Mouse (Mus musculus) layer of hippocampus, postnatal 14 days (tissue): ENCODE measurements around the gene Xylt2. TPM values are rescaled to one million over a fixed set of nuclear protein-coding genes. Genes with fewer than 3 reads are reported as not detected.
A peak's percentile ranks its signal among the peaks of the same experiment; 100 is the strongest.
"Not testable (repeated sequence)": the region's sequence is repeated elsewhere in the genome, so short reads cannot be mapped to it uniquely, and the experiment has no call there.

ENCODE experiments used
- DNase-seq, 2 experiments: peaks; one replicate each; pipeline ENCODE4 v3.0.0; 2021 to 2022; ENCODE audit warnings: low spot score in 2 of 2, mixed read lengths in 1 of 2
- total RNA-seq, 2 experiments: library from RNA; stranded (reverse); gene quantifications; 2 replicates each; pipeline ENCODE4 v1.2.3; 2021

Xylt2 gene
- total RNA-seq, 2 experiments from 2014 or later = 27.3 to 36.0 TPM

DNA sequence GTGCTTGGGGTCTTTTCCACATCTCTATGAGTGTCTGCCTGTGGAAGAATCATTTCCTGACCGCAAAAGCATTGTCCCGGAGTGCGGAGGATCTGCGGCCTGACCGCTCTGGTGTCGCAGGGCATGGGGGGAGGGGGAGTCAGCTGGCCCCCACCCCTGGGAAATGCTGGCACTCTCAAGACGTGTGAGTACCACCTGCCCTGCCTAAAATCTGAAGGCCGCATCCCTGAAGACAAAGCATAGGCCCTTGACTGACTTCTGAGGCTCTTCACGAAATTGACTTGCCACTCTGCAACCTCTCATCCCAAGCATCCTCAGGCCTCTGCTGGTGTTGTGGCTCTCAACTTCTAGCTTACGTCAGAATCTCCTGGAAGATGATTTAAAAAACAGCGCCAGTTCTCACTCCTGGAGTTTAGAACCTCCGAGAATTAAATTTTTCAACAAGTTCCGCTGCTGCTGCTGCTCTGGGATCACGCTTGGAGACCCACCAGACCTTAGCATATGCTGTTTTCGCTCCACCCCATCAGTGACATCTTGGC lies 361 bp upstream of the Xylt2 start:
- no peak for DNase-seq

DNA sequence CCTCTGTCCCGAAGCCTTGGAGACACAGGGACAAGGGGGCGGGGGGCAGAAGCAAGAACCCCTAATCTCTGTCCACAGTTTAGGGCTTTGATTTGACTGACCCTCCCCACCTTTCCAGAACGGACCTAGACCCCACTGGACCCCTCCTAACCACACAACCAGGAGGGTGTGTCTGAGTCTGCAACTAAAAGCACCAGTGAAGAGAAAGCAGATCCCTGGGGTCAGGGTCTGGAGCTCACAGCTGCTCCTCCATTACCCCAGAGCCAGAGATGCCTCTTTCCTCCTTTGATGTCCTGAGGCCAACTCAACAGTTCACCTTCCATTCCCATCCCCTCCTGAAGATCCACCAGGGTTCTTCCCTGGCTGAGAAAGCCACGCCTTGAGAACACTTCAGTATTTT lies 1.0 kb downstream of the Xylt2 start:
- DNase-seq = no peak

DNA sequence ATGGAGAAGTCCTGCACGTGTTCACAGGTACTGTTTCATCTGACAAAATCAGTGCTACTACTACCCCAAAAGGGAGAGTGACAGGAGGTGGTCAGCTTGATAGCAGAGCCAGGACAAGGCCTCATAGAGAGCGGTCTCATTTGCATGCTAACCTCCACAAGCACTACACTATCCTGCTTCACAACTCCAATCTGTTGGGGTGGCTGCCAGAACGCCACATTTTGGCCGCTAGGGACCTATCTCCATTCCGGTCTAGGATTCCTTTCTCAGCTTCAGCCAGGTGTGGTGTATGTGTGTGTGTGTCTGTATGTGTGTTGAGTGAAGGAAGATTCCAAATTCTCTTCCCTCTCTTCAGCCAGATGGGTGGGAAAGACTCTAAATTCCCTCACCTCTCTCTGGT lies 1.9 kb downstream of the Xylt2 start:
- DNase-seq = no peak

DNA sequence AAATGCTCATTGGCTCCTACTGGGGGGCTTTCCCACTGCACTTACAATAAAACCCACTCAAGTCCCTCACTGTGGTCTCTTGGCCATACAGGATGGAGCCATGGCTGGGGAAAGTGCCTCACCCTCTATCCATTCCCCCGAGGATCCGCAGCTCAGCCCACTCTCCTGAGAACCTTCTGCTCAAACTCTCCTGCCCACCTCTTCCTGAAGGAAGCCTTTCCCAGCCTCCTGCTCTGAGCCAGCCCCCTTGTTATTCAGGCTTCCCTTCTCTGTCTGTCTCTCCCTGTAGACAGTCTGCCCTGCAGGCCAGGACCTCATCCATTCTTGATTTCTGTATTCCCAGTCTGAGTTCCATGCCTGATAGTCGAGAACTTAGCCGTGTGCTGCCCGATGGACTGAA lies 2.3 kb downstream of the Xylt2 start:
- no peak for DNase-seq

DNA sequence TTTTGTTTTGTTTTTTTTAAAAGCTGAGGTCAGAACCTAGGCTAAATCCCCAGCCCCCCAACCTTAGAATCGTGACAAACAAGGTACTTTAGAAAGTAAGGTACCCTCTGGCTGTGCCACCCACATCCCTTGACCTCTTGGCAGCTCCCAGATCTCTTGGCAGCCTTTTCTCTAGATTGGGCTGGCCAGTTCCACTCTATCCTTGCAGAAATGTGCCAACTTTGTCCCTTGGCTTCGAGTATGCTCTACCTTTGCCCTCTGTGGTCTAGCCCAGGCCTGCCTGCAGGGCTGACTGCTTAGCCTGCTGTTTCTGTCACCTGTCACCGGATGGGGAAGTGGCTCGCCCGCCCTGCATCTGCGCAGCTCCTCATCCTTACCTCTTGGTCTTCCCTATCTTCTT lies 12.0 kb downstream of the Xylt2 start:
- DNase-seq = no peak

DNA sequence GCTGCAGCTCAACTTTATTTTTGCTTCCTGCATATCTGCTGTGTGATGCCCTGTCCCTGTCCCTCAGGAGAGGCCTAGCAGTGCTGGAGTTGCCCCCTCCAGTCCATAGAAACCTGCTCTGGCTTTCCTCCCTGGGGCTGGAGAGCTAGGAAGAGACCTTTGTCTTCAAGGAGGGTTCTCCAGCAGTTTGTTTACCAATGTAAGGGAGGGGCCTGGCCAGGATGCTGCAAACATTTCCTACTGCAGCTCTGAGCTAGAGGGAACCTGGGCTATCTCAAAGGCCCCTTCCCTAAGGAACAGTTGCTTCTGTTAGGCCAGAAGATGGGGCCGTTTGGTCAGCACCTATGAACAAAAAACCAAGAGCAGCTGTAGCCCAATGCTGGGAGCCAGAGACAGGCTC lies 16.0 kb downstream of the Xylt2 start:
- no peak for DNase-seq

DNA sequence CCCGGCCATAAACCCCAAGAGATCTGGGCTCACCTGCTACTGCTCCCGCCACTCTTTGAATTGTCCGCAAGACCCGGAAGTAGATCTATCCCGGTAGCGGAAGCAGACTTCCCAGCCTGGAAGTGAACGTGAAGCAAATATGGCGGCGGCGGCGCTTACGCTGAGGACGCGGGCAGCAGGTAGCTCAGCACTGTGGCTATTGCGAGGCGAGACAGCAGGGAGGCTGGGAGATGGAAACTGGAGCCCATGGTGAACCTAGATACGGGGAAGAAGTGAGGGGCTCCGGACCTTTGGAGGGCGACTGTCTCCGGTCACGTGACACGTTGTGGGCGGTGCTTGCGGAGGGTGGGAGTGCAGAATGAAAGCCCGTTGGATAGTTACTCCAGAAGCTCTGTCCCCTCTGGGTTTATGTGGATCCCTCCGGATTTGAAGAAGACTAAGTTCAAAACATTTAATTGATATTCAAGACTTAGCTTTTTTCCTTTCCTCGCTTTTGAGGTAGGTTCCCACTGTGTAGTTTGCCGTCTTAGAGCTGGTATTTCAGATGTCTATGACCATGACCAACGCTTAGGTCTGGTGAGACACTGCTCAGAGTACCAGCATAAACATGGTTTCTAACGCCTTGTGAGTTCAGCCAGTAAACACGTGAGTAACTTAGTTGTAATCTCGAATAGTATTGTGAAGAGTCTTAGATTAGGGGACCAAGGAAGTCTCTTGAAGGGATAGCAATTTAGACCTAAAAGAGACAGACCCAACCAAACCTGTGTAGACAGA lies 23.5 kb downstream of the Xylt2 start, which contains the start of the genes Mrpl27 and Eme1:
Gene Mrpl27, plus strand, starts transcription at position 105 of the 774 bp plus-strand sequence.
Gene Eme1, minus strand, starts transcription at position 302 of the 774 bp plus-strand sequence.
- peak; percentile 87 to 88 for DNase-seq

DNA sequence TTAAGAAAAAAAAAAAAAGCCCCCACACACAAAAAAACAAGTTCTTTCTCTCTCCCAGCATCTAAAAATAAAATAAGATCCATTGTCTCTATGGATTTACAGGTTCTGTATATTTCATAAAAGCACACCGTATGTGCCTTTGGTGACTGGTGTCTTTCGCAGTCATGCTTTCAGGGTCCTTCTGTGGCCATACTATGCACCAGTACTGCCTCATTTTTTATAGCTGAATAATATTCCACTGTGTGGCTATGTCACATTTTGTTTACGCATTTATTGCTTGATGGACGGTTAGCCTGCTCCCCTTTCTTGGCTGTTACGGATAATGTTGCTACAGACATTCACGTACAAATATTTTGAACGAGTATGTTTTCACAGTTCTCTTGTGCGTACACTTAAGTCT lies 24.3 kb downstream of the Xylt2 start:
- no peak for DNase-seq

DNA sequence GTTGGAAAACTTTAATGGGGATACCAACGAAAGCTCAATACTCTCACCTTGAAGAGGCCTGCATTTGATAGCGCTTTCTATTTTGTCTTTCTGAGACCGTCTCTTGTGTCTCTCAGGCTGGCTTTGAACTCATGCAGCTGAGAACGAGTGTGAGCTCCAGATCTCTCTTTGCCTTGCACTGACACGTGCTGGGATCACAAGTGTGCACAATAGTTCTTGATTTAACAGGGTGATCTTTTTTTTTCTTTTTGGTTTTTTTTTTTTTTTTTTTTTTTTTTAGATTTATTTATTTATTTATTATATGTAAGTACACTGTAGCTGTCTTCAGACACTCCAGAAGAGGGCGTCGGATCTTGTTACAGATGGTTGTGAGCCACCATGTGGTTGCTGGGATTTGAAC lies 26.1 kb downstream of the Xylt2 start:
- DNase-seq = not testable (repeated sequence)

DNA sequence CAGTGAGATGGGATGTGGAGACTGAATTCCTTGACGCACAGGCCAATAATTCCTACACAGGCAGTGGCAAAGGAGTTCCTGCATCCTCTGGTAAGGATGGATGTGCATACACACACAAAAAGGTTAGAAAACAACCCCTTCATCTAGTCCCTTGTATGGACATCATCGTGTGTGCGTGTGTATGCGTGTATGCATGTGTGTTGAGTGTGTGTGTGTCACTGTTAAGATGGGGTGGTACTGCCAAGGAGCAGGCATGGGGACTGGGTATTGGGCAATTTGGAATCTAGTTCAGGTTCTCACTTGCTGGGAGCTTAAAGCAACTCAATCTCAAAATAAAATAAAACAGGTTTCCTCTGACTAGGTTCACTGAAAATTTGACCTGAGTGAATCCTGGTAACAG lies 30.9 kb downstream of the Xylt2 start:
- DNase-seq = no peak

DNA sequence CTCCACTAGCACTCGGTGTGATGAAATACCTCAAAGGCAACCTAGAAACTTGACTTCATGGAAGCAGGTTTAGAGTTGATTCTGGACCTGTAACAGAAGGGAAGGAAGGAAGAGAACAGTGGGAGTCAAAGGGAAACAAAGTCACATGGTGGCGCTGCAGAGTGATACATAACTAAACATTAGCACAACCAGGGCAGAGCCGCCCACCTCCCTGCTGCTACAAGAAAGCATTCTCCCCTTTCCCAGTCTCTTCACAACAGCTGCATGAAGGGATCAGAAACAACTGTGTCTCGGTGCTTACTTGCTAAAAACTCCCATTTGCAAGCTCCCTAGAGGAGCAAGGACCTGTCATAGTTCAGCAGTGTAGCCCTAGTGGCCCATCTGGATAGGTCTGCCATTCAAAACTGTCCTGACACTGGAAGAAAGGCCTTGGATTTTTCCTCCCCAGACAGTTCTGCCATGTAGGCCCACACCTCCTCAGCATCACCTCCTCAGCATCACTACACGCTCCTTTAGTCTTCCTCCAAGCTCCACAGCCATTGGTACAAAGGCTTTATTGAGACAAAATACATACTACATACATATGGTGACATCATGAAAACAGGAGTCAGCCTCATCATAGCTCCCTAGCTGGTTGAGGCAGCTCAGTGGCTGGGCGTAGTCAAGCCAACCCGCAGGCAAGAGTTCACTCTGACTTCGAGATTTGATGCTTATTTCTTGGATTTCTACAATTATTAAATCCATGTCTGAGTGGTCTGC lies 32.7 kb downstream of the Xylt2 start:
- DNase-seq = peak in 1 of 2 experiments; percentile 32

DNA sequence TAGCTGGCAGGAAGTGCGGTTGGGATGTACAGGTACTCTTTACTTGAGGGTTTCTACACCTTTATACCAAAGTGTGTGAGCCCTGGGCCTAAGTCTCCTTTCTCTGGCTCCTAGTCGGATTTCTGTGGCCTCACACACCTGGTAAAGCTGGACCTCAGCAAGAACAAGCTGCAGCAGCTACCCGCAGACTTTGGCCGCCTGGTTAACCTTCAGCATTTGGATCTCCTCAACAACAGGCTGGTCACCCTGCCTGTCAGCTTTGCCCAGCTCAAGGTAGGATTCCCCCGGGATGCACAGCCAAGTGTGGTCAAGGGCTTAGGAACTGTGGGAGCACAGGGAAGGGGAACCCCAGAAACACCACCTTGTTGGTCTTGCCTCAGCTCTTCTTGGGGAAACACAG lies 42.9 kb downstream of the Xylt2 start:
- no peak for DNase-seq

DNA sequence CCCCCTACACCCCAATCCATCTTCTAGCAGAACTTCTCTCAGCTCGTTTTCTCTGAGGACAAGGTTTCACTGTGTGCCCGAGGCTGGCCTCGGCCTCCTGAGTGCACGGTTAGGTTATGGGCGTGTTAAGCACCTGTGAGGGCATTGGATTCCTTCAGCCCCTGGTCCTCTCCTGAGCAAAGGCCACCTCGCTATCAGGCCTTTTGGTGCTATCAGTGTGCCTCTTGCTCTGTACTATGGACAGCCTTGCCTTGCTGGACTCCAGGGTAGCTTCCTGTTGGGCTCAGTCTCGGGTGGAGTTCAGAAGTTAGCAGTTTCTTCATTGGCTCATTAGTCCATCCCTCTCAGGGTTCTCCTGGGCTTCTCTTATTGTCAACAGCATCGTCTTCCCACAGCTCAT lies 44.3 kb downstream of the Xylt2 start:
- DNase-seq = no peak

DNA sequence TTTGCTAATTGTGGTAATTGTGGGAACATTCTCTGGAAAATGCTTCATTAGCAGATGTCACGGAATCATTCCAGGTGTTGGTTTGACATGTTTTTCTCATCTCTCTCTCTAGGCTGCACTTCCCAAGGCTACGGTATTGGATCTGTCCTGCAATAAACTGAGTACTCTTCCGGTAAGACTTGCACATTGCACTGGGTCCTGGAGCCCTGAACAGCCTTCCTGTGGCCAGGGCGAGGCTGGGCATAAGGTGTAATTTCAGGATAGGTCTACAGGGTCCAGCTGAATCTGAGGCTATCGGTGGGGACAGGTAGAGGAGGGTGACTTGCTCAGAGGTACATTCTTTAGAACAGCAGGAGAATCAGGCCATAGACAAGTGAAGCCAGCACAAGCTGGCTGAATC lies 45.3 kb downstream of the Xylt2 start:
- no peak for DNase-seq

DNA sequence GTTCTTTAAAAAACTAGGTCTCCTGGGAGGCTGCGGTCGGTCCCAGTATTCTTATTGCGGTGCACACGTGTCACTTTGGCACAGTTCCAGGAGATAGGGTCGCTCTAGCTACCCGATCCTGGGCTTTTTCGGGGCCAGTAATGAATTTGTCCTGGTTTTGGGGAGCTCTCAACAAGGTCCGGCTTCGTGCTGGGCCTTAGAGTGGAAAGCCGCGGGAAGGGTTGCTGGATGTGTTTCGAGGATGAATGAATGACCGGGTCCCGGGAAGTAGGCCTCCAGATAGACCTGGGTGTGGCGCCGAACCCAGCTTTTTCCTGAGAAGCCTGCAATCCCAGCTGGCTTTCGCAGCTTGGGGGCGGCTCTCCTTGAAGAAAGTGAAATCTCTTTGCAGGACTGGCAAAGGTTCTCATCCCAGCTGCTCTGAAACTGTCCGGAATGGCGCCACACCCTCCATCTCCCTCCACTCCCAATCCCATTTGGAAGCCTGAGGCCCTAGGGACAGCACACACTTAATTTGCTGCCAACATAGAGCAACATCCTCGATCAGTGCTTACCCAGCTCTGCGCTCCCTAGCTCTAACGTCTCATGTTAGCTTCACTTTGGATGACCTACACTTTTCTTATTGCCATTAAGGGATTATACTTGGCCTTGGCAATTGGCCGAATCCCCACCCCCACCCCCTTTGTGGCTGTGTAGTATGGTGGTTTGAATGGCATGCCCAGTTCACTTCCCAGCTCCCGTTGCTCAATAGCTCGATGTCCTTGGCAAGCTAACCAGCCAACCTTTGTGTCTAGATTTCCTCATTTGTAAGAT lies 46.9 kb downstream of the Xylt2 start:
- DNase-seq = peak in 1 of 2 experiments; percentile 35

DNA sequence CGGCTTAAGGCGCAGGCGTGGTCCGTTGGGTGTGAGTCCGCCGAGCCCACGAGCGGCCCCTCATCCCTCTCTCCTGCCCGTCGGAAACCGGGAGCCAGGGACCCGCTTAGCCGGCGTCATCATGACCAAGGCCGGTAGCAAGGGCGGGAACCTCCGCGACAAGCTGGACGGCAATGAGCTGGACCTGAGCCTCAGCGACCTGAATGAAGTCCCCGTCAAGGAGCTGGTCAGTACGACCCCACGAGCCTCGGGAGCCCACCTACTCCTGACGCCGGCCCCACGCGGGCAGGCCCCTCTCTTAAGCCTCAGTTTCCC lies 47.5 kb downstream of the Xylt2 start:
- DNase-seq = no peak

DNA sequence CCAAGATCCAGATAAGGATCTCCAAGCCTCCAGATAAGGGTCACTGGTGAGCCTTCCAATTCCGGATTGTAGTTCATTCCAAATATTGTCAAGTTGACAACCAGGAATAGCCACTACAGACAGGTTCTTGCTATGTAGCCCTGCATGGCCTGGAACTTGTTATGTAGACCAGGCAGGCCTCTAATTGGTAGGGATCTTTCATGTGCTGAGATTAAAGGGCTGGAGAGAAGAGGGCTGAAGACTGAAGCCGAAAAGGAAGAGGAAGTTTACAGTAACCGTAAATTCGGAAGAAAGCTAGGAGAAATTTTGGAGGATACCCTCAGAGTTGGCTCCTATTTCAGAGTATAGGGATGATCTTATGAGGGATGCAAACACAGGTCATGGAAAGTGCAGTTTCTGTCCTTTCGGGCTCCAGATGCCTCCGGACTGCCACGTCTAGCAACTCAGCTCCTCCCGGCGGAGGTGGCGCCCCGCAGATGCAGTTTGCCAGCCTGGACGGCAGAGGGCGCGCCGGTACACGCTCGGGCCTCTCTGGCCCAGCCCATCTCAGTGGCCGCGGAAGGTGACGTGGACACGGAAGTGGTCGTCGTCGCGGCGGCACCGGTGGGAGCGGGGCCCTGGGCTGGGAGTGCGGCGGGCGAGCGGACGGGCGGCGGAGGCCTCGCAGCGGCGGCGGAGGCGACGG lies 48.0 kb downstream of the Xylt2 start, which contains the start of gene Lrrc59:
Gene Lrrc59, plus strand, starts transcription at position 569 of the 685 bp plus-strand sequence.
- DNase-seq = peak; percentile 94 to 95

DNA sequence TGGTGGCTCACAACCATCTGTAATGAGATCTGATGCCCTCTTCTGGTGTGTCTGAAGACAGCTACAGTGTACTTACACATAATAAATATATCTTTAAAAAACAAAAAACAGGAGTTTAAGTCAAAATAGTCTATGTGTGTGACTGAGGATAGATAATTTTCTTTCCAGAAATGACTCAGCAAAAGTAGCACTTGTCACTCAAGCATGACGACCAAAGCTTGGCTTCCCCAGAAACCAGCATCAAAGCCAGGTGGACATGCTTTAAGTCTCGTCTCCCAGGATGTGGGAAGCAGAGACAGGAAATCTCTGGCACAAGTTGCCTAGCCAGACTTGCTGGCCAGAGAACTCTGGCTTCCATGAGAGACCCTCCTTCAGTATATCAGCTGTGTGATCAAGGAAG lies 55.2 kb downstream of the Xylt2 start:
- DNase-seq = no peak

DNA sequence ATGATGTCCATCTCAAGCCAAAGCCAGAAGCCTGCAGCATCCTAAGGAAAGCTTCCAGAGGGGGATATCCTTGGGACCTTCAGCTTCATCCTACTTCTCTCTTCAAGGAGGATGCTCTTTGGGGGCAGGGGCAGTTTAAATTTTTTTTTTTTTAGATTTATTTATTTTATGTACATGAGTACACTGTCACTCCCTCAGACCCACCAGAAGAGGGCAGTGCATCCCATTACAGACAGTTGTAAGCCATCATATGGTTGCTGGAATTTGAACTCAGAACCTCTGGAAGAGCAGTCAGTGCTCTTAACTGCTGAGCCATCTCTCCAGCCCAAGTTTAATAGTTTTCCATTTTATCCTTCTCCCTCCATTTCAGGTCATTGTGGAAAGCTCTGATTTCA lies 55.9 kb downstream of the Xylt2 start:
- DNase-seq = no peak

DNA sequence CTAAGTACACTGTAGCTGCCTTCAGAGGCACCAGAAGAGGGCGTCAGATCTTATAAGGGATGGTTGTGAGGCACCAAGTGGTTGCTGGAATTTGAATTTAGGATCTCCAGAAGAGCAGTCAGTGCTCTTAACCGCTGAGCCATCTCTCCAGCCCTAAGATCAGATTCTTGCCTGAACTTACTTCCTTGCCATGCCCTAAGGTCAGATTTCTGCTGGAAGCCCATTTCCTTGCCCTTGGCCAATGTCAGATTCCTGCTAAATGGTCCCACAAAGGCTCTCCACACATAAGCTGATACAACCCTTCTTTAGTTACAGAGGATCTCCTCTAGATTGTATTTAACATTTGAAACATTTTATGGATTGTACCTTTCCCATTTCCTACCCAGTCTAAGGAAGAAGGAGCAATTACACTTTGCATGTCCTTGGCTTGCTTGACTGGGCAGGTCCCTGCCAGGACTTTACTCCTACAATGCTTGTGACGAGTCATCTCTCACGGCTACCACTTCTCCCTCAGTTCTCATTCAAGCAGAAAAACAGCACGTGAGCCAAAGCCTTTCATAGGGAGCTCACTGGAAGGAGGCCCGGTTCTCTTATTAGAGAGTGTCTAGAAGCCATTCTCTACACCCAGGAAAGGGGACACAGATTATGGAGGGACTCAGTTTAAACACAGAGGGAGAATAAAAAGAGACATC lies 56.4 kb downstream of the Xylt2 start:
- DNase-seq = no peak
